Mouse (Mus musculus) forebrain, postnatal 0 days (tissue): ENCODE measurements around the gene Socs4. TPM values are rescaled to one million over a fixed set of nuclear protein-coding genes. Genes with fewer than 3 reads are reported as not detected.

Experiments used
- ATAC-seq: fragments of 200-750 bp; cut with Nextera tagmentation; 2 replicates; pipeline ENCODE4 v1.8.0; 2017; ENCODE audit warnings: mild to moderate bottlenecking, moderate library complexity
- DNase-seq: peaks from one replicate; pipeline ENCODE4 v3.0.0-alpha.2; 2015
- H3K27ac ChIP-seq: fragments of 300-500 bp; sonication (generic); 2 replicates; pipeline ENCODE4 v1.5.1; 2014; ENCODE audit warnings: low read depth, mild to moderate bottlenecking, antibody characterized with exemption, low read length, moderate library complexity, mixed read lengths
- H3K27me3 ChIP-seq: fragments of 300-500 bp; sonication (generic); 2 replicates; pipeline ENCODE4 v1.6.1; 2014; ENCODE audit warnings: mild to moderate bottlenecking, low read length, mixed read lengths; ENCODE audit not compliant: insufficient read depth
- H3K36me3 ChIP-seq: fragments of 300-500 bp; sonication (generic); 2 replicates; pipeline ENCODE4 v1.6.1; 2014; ENCODE audit warnings: mild to moderate bottlenecking, moderate library complexity; ENCODE audit not compliant: insufficient read depth
- H3K4me1 ChIP-seq: fragments of 300-500 bp; sonication (generic); 2 replicates; pipeline ENCODE4 v1.6.1; 2014; ENCODE audit warnings: antibody characterized with exemption; ENCODE audit not compliant: insufficient read depth
- H3K4me2 ChIP-seq: fragments of 300-500 bp; sonication (generic); 2 replicates; pipeline ENCODE4 v1.6.1; 2014; ENCODE audit warnings: low read depth, mild to moderate bottlenecking, moderate library complexity
- H3K4me3 ChIP-seq: fragments of 300-500 bp; sonication (generic); 2 replicates; pipeline ENCODE4 v1.5.1; 2014; ENCODE audit warnings: low read depth, low read length, mixed read lengths
- H3K9ac ChIP-seq: fragments of 300-500 bp; sonication (generic); 2 replicates; pipeline ENCODE4 v1.6.1; 2014; ENCODE audit warnings: mild to moderate bottlenecking
- H3K9me3 ChIP-seq: fragments of 300-500 bp; sonication (generic); 2 replicates; pipeline ENCODE4 v1.6.1; 2016; ENCODE audit warnings: low read length
- CTCF ChIP-seq: sonication (generic); IDR thresholded peaks from 2 replicates; pipeline ENCODE4 v1.5.1; 2016; ENCODE audit warnings: antibody characterized with exemption, control low read depth, low read depth
- WGBS: fragments of 180-500 bp; shearing (Covaris S2); extraction: QIAGEN DNeasy Blood & Tissue Kit; methylation state at CpG from one replicate; pipeline ENCODE4 v1.1.7; 2014; 5-methylcytosine and 5-hydroxymethylcytosine counted together
- polyA plus RNA-seq: library from polyadenylated mRNA; unstranded; fragments of >200 nt; fragmentation: Nextera tagmentation; extraction: Ambion mirVana; gene quantifications from 2 replicates; pipeline ENCODE4 v1.2.1, GENCODE M21; 2015
- total RNA-seq: library from RNA; depleted of rRNA; stranded (reverse); fragments of >200 nt; gene quantifications from 2 replicates; pipeline ENCODE4 v1.2.3, GENCODE M21; 2014

Gene Socs4
- total and polyA plus RNA-seq, 2 experiments from 2014 or later: 2.4 to 8.2 TPM

- Histone ChIP-seq H3K27ac (no peak overlapping the region), H3K9me3 (no peaks in the 10 kb centered on the region), H3K4me1 (no peaks in the 10 kb centered on the region), H3K36me3 (no peaks in the 10 kb centered on the region), H3K9ac (no peak overlapping the region), H3K27me3 (no peaks in the 10 kb centered on the region), H3K4me3 (no peak overlapping the region), H3K4me2 (no peak overlapping the region)
- no peak for TF ChIP-seq CTCF
- WGBS: 89% methylated on average over 4 of the region's 4 CpGs
- DNase-seq (no peak), ATAC-seq (no peak)
These were observed 39.4 kb upstream of the Socs4 start for GRCm38 (mm10) chr14:47237286-47237685.

GRCm38 (mm10) chr14:47240600-47240999 lies 36.1 kb upstream of the Socs4 start:
- H3K36me3 ChIP-seq: peaks cover 11% of the 10 kb centered on the region; the same call in 1 of the 2 replicates
- ATAC-seq (no peak), DNase-seq (no peak)
- no peaks in the 10 kb centered on the region for H3K27me3 ChIP-seq
- H3K4me3 ChIP-seq: no peak overlapping the region
- no peaks in the 10 kb centered on the region for H3K4me1 ChIP-seq
- no peak overlapping the region for H3K4me2 ChIP-seq
- H3K9me3 ChIP-seq: no peaks in the 10 kb centered on the region
- WGBS: 85% methylated on average over 1 of the region's 1 CpGs
- no peak overlapping the region for H3K27ac ChIP-seq
- no peak for TF ChIP-seq CTCF
- H3K9ac ChIP-seq: no peak overlapping the region

DNA sequence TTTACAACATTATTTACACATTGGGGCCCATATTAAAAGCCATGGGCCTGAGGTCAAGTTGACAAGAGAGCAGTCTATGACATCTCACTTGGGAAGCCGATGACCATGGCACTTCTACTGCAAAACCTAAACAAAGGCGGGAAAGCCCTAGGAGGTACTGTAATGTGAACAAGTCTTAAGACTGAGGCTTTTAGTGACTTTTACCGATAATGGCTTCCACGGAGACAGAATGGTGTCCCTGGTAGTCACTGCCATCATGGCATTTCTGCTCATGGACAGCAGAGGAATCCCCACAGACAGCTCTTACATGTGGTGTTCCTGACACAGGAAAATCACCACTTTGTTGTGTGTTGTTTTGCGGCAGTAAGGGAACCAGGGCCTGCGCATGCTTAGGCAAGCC lies 35.7 kb upstream of the Socs4 start:
- H3K27me3 ChIP-seq: no peaks in the 10 kb centered on the region
- no peaks in the 10 kb centered on the region for H3K9me3 ChIP-seq
- no peak for TF ChIP-seq CTCF
- no peak overlapping the region for H3K9ac ChIP-seq
- DNase-seq (no peak), ATAC-seq (no peak)
- H3K4me3 ChIP-seq: no peak overlapping the region
- no peak overlapping the region for H3K4me2 ChIP-seq
- H3K36me3 ChIP-seq: peaks cover 16% of the 10 kb centered on the region; the same call in 1 of the 2 replicates
- WGBS: 96% methylated on average over 6 of the region's 6 CpGs
- no peak overlapping the region for H3K27ac ChIP-seq
- no peaks in the 10 kb centered on the region for H3K4me1 ChIP-seq

- no peak overlapping the region for H3K9ac ChIP-seq
- H3K9me3 ChIP-seq: no peaks in the 10 kb centered on the region
- no peak for TF ChIP-seq CTCF
- no peaks in the 10 kb centered on the region for H3K27me3 ChIP-seq
- H3K36me3 ChIP-seq: peaks cover 28% of the 10 kb centered on the region; the same call in 1 of the 2 replicates
- 46% methylated on average over 4 of the region's 4 CpGs for WGBS
- H3K4me2 ChIP-seq: no peak overlapping the region
- no peak overlapping the region for H3K4me3 ChIP-seq
- DNase-seq (no peak), ATAC-seq (no peak)
- H3K4me1 ChIP-seq: no peaks in the 10 kb centered on the region
- no peak overlapping the region for H3K27ac ChIP-seq
These were observed 34.0 kb upstream of the Socs4 start for GRCm38 (mm10) chr14:47242753-47243152.

- Histone ChIP-seq H3K27ac (no peak overlapping the region), H3K36me3 (peaks cover 20% of the 10 kb centered on the region; the same call in 1 of the 2 replicates), H3K4me2 (no peak overlapping the region), H3K4me1 (no peaks in the 10 kb centered on the region), H3K27me3 (no peaks in the 10 kb centered on the region), H3K9ac (no peak overlapping the region), H3K9me3 (no peaks in the 10 kb centered on the region), H3K4me3 (no peak overlapping the region)
- peak; percentile 30 for TF ChIP-seq CTCF
- 89% methylated on average over 6 of the region's 6 CpGs for WGBS
- ATAC-seq: no peak
- no peak for DNase-seq
These were observed 26.9 kb upstream of the Socs4 start for GRCm38 (mm10) chr14:47249839-47250238.

- Histone ChIP-seq H3K4me2 (no peak overlapping the region), H3K4me3 (no peak overlapping the region), H3K27ac (no peak overlapping the region), H3K9me3 (no peaks in the 10 kb centered on the region), H3K27me3 (no peaks in the 10 kb centered on the region), H3K36me3 (peaks cover 21% of the 10 kb centered on the region; the same call in 1 of the 2 replicates), H3K9ac (no peak overlapping the region), H3K4me1 (no peaks in the 10 kb centered on the region)
- WGBS: 95% methylated on average over 3 of the region's 3 CpGs
- ATAC-seq: no peak
- no peak for DNase-seq
- TF ChIP-seq CTCF: no peak
These were observed 11.9 kb upstream of the Socs4 start for GRCm38 (mm10) chr14:47264866-47265265.

- Histone ChIP-seq H3K4me1 (no peaks in the 10 kb centered on the region), H3K27ac (no peak overlapping the region), H3K9ac (no peak overlapping the region), H3K4me3 (no peak overlapping the region), H3K4me2 (no peak overlapping the region), H3K36me3 (peaks cover 19% of the 10 kb centered on the region; the same call in 1 of the 2 replicates), H3K27me3 (no peaks in the 10 kb centered on the region), H3K9me3 (no peaks in the 10 kb centered on the region)
- ATAC-seq (no peak), DNase-seq (no peak)
- TF ChIP-seq CTCF: no peak
- WGBS: 89% methylated on average over 8 of the region's 8 CpGs
These were observed 10.9 kb upstream of the Socs4 start for GRCm38 (mm10) chr14:47265829-47266228.
